Mouse (Mus musculus) macrophage (primary cell): ENCODE data around the gene Gramd1b. TPM values are rescaled to one million over a fixed set of nuclear protein-coding genes. Genes with fewer than 3 reads are reported as not detected.

Experiments used
- H3K27ac ChIP-seq: fragments of 350-480 bp; formaldehyde crosslinking; 2 replicates; pipeline ENCODE4 v1.9.0; 2021
- H3K36me3 ChIP-seq: fragments of 350-480 bp; formaldehyde crosslinking; 2 replicates; pipeline ENCODE4 v1.9.0; 2021; ENCODE audit errors: inconsistent target
- H3K4me3 ChIP-seq: fragments of 350-480 bp; formaldehyde crosslinking; 2 replicates; pipeline ENCODE4 v1.9.0; 2021; ENCODE audit errors: inconsistent target
- H3K79me2 ChIP-seq: fragments of 350-480 bp; formaldehyde crosslinking; 2 replicates; pipeline ENCODE4 v1.9.0; 2021; ENCODE audit errors: inconsistent target
- WGBS: methylation state at CpG from one replicate; pipeline ENCODE4 v1.1.7; 2026; ENCODE audit warnings: inconsistent platforms; ENCODE audit not compliant: missing documents; 5-methylcytosine and 5-hydroxymethylcytosine counted together
- polyA plus RNA-seq: library from polyadenylated mRNA; stranded (reverse); fragments of 250-400 nt; gene quantifications from 3 replicates; pipeline ENCODE4 v1.2.4, GENCODE M21; 2018; ENCODE audit warnings: inconsistent platforms

The Gramd1b gene
- polyA plus RNA-seq, 1 experiment from 2014 or later, result 73.4 TPM

GRCm38 (mm10) chr9:40439973-40440687 lies 91.1 kb downstream of the Gramd1b start:
- Histone ChIP-seq H3K79me2 (peaks cover 91% of the 10 kb centered on the region), H3K36me3 (peaks cover 10% of the 10 kb centered on the region; the same call in 1 of the 2 replicates), H3K27ac (no peak overlapping the region), H3K4me3 (no peak overlapping the region)
- 81% methylated on average over 8 of the region's 8 CpGs for WGBS

- Histone ChIP-seq H3K36me3 (peaks cover 10% of the 10 kb centered on the region; the same call in 1 of the 2 replicates), H3K27ac (no peak overlapping the region), H3K79me2 (peaks cover 91% of the 10 kb centered on the region), H3K4me3 (no peak overlapping the region)
- 94% methylated on average over 12 of the region's 12 CpGs for WGBS
Observed at GRCm38 (mm10) chr9:40438731-40439526, 92.3 kb downstream of the Gramd1b start.

- peaks cover 93% of the 10 kb centered on the region for H3K79me2 ChIP-seq
- H3K4me3 ChIP-seq, result no peak overlapping the region
- 97% methylated on average over 7 of the region's 7 CpGs for WGBS
- no peak overlapping the region for H3K27ac ChIP-seq
- peaks cover 15% of the 10 kb centered on the region; the same call in 1 of the 2 replicates for H3K36me3 ChIP-seq
Observed at GRCm38 (mm10) chr9:40437891-40438290, 93.3 kb downstream of the Gramd1b start.

GRCm38 (mm10) chr9:40433286-40433685 lies 97.9 kb downstream of the Gramd1b start:
- WGBS, result 97% methylated on average over 5 of the region's 5 CpGs
- Histone ChIP-seq H3K79me2 (peaks cover 76% of the 10 kb centered on the region), H3K36me3 (peaks cover 9% of the 10 kb centered on the region; the same call in 1 of the 2 replicates), H3K4me3 (no peak overlapping the region), H3K27ac (no peak overlapping the region)

GRCm38 (mm10) chr9:40430969-40431368 lies 100.2 kb downstream of the Gramd1b start:
- WGBS, result 93% methylated on average over 8 of the region's 8 CpGs
- Histone ChIP-seq H3K27ac (no peak overlapping the region), H3K4me3 (no peak overlapping the region), H3K36me3 (peaks cover 9% of the 10 kb centered on the region; the same call in 1 of the 2 replicates), H3K79me2 (peaks cover 80% of the 10 kb centered on the region)

GRCm38 (mm10) chr9:40427663-40428062 lies 103.5 kb downstream of the Gramd1b start:
- no peak overlapping the region for H3K27ac ChIP-seq
- no peak overlapping the region for H3K4me3 ChIP-seq
- 100% methylated on average over 2 of the region's 2 CpGs for WGBS
- peaks cover 79% of the 10 kb centered on the region for H3K79me2 ChIP-seq
- peaks cover 2% of the 10 kb centered on the region; the same call in 1 of the 2 replicates for H3K36me3 ChIP-seq

- WGBS, result 96% methylated on average over 9 of the region's 9 CpGs
- Histone ChIP-seq H3K36me3 (no peaks in the 10 kb centered on the region), H3K4me3 (no peak overlapping the region), H3K79me2 (peaks cover 79% of the 10 kb centered on the region), H3K27ac (no peak overlapping the region)
Observed at GRCm38 (mm10) chr9:40426282-40426964, 104.8 kb downstream of the Gramd1b start.

- no peak overlapping the region for H3K4me3 ChIP-seq
- H3K36me3 ChIP-seq, result no peaks in the 10 kb centered on the region
- peaks cover 93% of the 10 kb centered on the region for H3K79me2 ChIP-seq
- peak overlapping the region; percentile 1; the same call in 1 of the 2 replicates for H3K27ac ChIP-seq
Observed at GRCm38 (mm10) chr9:40424874-40425273, 106.3 kb downstream of the Gramd1b start.

GRCm38 (mm10) chr9:40423427-40423867 lies 107.7 kb downstream of the Gramd1b start:
- 0 out of 2 replicates have a peak overlapping the region, but pooled peaks have one; percentile 1 for H3K27ac ChIP-seq
- H3K36me3 ChIP-seq, result no peaks in the 10 kb centered on the region
- WGBS, result 27% methylated on average over 6 of the region's 6 CpGs
- peaks cover 96% of the 10 kb centered on the region for H3K79me2 ChIP-seq
- H3K4me3 ChIP-seq, result no peak overlapping the region

- Histone ChIP-seq H3K27ac (no peak overlapping the region), H3K4me3 (no peak overlapping the region), H3K36me3 (no peaks in the 10 kb centered on the region), H3K79me2 (peaks cover 96% of the 10 kb centered on the region)
- WGBS, result 94% methylated on average over 11 of the region's 11 CpGs
Observed at GRCm38 (mm10) chr9:40422368-40423057, 108.7 kb downstream of the Gramd1b start.

GRCm38 (mm10) chr9:40420652-40421335 lies 110.4 kb downstream of the Gramd1b start:
- Histone ChIP-seq H3K27ac (no peak overlapping the region), H3K79me2 (peaks cover 96% of the 10 kb centered on the region), H3K36me3 (no peaks in the 10 kb centered on the region), H3K4me3 (no peak overlapping the region)
- WGBS, result 95% methylated on average over 15 of the region's 15 CpGs

- Histone ChIP-seq H3K27ac (no peak overlapping the region), H3K36me3 (no peaks in the 10 kb centered on the region), H3K4me3 (no peak overlapping the region), H3K79me2 (peaks cover 94% of the 10 kb centered on the region)
- 93% methylated on average over 5 of the region's 5 CpGs for WGBS
Observed at GRCm38 (mm10) chr9:40418803-40419202, 112.4 kb downstream of the Gramd1b start.

- Histone ChIP-seq H3K4me3 (no peak overlapping the region), H3K27ac (no peak overlapping the region), H3K36me3 (no peaks in the 10 kb centered on the region), H3K79me2 (peaks cover 97% of the 10 kb centered on the region)
- WGBS, result 94% methylated on average over 7 of the region's 7 CpGs
Observed at GRCm38 (mm10) chr9:40416150-40416549, 115.0 kb downstream of the Gramd1b start.
